In genomic region chr11:78400936-78401335, GRCm38 (mm10) we compare ENCODE assay signal across 21 mouse cellular contexts. TPM values are rescaled to one million over a fixed set of nuclear protein-coding genes. Genes with fewer than 3 reads are reported as not detected.
DNase-seq lines count a peak whose midpoint lies in the region; ATAC-seq and TF ChIP-seq lines count a peak whose summit lies in the region.
"Had no signal": no experiment of that assay in that cellular context is flagged by ENCODE, and none has a peak within 500 bp of the region (broad histone marks: within the 10 kb centered on the region; RNA-seq: fewer than 3 reads in every experiment).

No protein-coding gene starts in this region.

- H3K27me3 ChIP-seq in kidney, adult 2 months (replicated peaks; ENCODE audit: control insufficient read depth, insufficient read depth, low read length): no peaks in the 10 kb centered on the region
- no peaks in the 10 kb centered on the region for H3K27me3 ChIP-seq in kidney, embryonic 14.5 days (ENCODE audit: control insufficient read depth, insufficient read depth, low read length)
- H3K27me3 ChIP-seq in E14TG2a.4 (ENCODE audit: insufficient read depth, low read length): peaks cover 18% of the 10 kb centered on the region; the same call in 1 of the 2 replicates
- H3K27me3 ChIP-seq in intestine, embryonic 16.5 days (replicated peaks; ENCODE audit: control insufficient read depth, insufficient read depth, low read length): no peaks in the 10 kb centered on the region
- H3K27me3 ChIP-seq in heart, embryonic 12.5 days (replicated peaks): peaks cover 50% of the 10 kb centered on the region
- H3K27me3 ChIP-seq in hindbrain, embryonic 12.5 days: peaks cover 13% of the 10 kb centered on the region
- H3K27me3 ChIP-seq: forebrain, embryonic 13.5 days had no signal

- no peak for DNase-seq in kidney, adult 2 months
- DNase-seq in ZHBTc4 (ENCODE audit: low read depth, low spot score): peak; percentile 68
- DNase-seq in lung, adult 2 months: no peak
- DNase-seq: adrenal gland, postnatal 10 days; cerebellum, adult 18-20 months; cerebellum, adult 9-11 months; cerebellum, postnatal 36 days; gastrocnemius, adult 2 months; gastrocnemius, postnatal 25 days; heart, postnatal 10 days had no signal

- 51% methylated on average over 3 of the region's 3 CpGs for WGBS in kidney, adult 2 months
- WGBS in kidney, embryonic 14.5 days: 65% methylated on average over 3 of the region's 3 CpGs
- WGBS in intestine, embryonic 16.5 days: 59% methylated on average over 3 of the region's 3 CpGs
- 66% methylated on average over 3 of the region's 3 CpGs for WGBS in lung, adult 2 months
- WGBS in heart, embryonic 12.5 days: 57% methylated on average over 3 of the region's 3 CpGs
- WGBS in hindbrain, embryonic 12.5 days: 67% methylated on average over 3 of the region's 3 CpGs

- peaks cover 11% of the 10 kb centered on the region; the same call in 1 of the 2 replicates for H3K4me1 ChIP-seq in kidney, adult 2 months (ENCODE audit: control insufficient read depth, insufficient read depth, low read length)
- peaks cover 14% of the 10 kb centered on the region; the same call in 1 of the 2 replicates for H3K4me1 ChIP-seq in kidney, embryonic 14.5 days (ENCODE audit: control insufficient read depth, insufficient read depth, low read length)
- H3K4me1 ChIP-seq in E14TG2a.4 (replicated peaks; ENCODE audit: low read depth, low read length): peaks cover 55% of the 10 kb centered on the region
- H3K4me1 ChIP-seq in intestine, embryonic 16.5 days (ENCODE audit: control insufficient read depth, insufficient read depth, low read length): peaks cover 18% of the 10 kb centered on the region
- H3K4me1 ChIP-seq in lung, adult 2 months (ENCODE audit: control insufficient read depth, insufficient read depth, low read length): 0 out of 2 replicates have a peak, but pooled peaks cover 2% of the 10 kb centered on the region
- H3K4me1 ChIP-seq in heart, embryonic 12.5 days (replicated peaks): 0 out of 2 replicates have a peak, but pooled peaks cover 4% of the 10 kb centered on the region
- peaks cover 7% of the 10 kb centered on the region for H3K4me1 ChIP-seq in hindbrain, embryonic 12.5 days

- no peak overlapping the region for H3K4me3 ChIP-seq in kidney, adult 2 months (ENCODE audit: insufficient read depth, low read depth, low read length)
- no peak overlapping the region for H3K4me3 ChIP-seq in kidney, embryonic 14.5 days (ENCODE audit: low read length)
- 0 out of 2 replicates have a peak overlapping the region, but pooled peaks have one; percentile 7 for H3K4me3 ChIP-seq in E14TG2a.4 (replicated peaks; ENCODE audit: low read length)
- no peak overlapping the region for H3K4me3 ChIP-seq in intestine, embryonic 16.5 days (ENCODE audit: low read length)
- no peak overlapping the region for H3K4me3 ChIP-seq in lung, adult 2 months (replicated peaks; ENCODE audit: extremely low read depth, low read depth, low read length)
- H3K4me3 ChIP-seq in heart, embryonic 12.5 days: no peak overlapping the region
- H3K4me3 ChIP-seq in hindbrain, embryonic 12.5 days: no peak overlapping the region
- H3K4me3 ChIP-seq: embryonic facial prominence, embryonic 10.5 days; forebrain, embryonic 13.5 days; gastrocnemius, adult 2 months had no signal

- ATAC-seq in kidney, embryonic 14.5 days (ENCODE audit: low FRiP score, low TSS enrichment): no peak
- ATAC-seq in intestine, embryonic 16.5 days: 0 out of 2 replicates have a peak, but pooled peaks have one; percentile 2
- ATAC-seq in heart, embryonic 12.5 days (ENCODE audit: insufficient number of reproducible peaks, low FRiP score): no peak
- ATAC-seq in hindbrain, embryonic 12.5 days (ENCODE audit: low FRiP score): no peak
- ATAC-seq: forebrain, embryonic 13.5 days had no signal

- TF ChIP-seq CTCF in kidney, adult 2 months (conservative IDR thresholded peaks at IDR 0.05; ENCODE audit: insufficient read depth, insufficient read length, low read depth, low read length): no peak
- TF ChIP-seq CTCF in E14TG2a.4 (conservative IDR thresholded peaks at IDR 0.05; ENCODE audit: low read length): no peak
- no peak for TF ChIP-seq CTCF in lung, adult 2 months (IDR thresholded peaks at IDR 0.05; ENCODE audit: insufficient read depth, low read length)

- H3K9me3 ChIP-seq in kidney, embryonic 14.5 days (ENCODE audit: control insufficient read depth, low read length): no peaks in the 10 kb centered on the region
- H3K9me3 ChIP-seq in E14TG2a.4 (ENCODE audit: low read length): no peaks in the 10 kb centered on the region
- H3K9me3 ChIP-seq in intestine, embryonic 16.5 days (ENCODE audit: control insufficient read depth, low read length): no peaks in the 10 kb centered on the region
- H3K9me3 ChIP-seq in heart, embryonic 12.5 days (replicated peaks): no peaks in the 10 kb centered on the region
- no peaks in the 10 kb centered on the region for H3K9me3 ChIP-seq in hindbrain, embryonic 12.5 days (replicated peaks)
- H3K9me3 ChIP-seq: embryonic facial prominence, embryonic 10.5 days; forebrain, embryonic 13.5 days had no signal

- no peak overlapping the region for H3K9ac ChIP-seq in kidney, embryonic 14.5 days (ENCODE audit: low read depth, low read length)
- peak overlapping the region; percentile 56 for H3K9ac ChIP-seq in intestine, embryonic 16.5 days (ENCODE audit: low read depth, low read length)
- H3K9ac ChIP-seq in heart, embryonic 12.5 days: no peak overlapping the region
- no peak overlapping the region for H3K9ac ChIP-seq in hindbrain, embryonic 12.5 days
- H3K9ac ChIP-seq: forebrain, embryonic 13.5 days; hindbrain, embryonic 14.5 days had no signal

- no peak overlapping the region for H3K4me2 ChIP-seq in kidney, embryonic 14.5 days (replicated peaks; ENCODE audit: low read depth, low read length)
- no peak overlapping the region for H3K4me2 ChIP-seq in intestine, embryonic 16.5 days (ENCODE audit: low read depth, low read length)
- no peak overlapping the region for H3K4me2 ChIP-seq in heart, embryonic 12.5 days
- H3K4me2 ChIP-seq in hindbrain, embryonic 12.5 days (replicated peaks): no peak overlapping the region
- H3K4me2 ChIP-seq: forebrain, embryonic 13.5 days; hindbrain, embryonic 14.5 days had no signal

- H3K36me3 ChIP-seq in kidney, adult 2 months (ENCODE audit: control insufficient read depth, insufficient read depth, low read length): no peaks in the 10 kb centered on the region; the same call in 1 of the 2 replicates
- H3K36me3 ChIP-seq in kidney, embryonic 14.5 days (ENCODE audit: control insufficient read depth, insufficient read depth, low read length): no peaks in the 10 kb centered on the region
- no peaks in the 10 kb centered on the region for H3K36me3 ChIP-seq in E14TG2a.4 (ENCODE audit: insufficient read depth, low read length)
- no peaks in the 10 kb centered on the region for H3K36me3 ChIP-seq in intestine, embryonic 16.5 days (ENCODE audit: control insufficient read depth, insufficient read depth, low read length)
- H3K36me3 ChIP-seq in heart, embryonic 12.5 days: no peaks in the 10 kb centered on the region
- H3K36me3 ChIP-seq in hindbrain, embryonic 12.5 days: no peaks in the 10 kb centered on the region
- H3K36me3 ChIP-seq: embryonic facial prominence, embryonic 10.5 days had no signal

- no peak for TF ChIP-seq POLR2A in kidney, adult 2 months (IDR thresholded peaks at IDR 0.05; ENCODE audit: low read depth, low read length)
- TF ChIP-seq POLR2A in lung, adult 2 months (IDR thresholded peaks at IDR 0.05; ENCODE audit: borderline replicate concordance, extremely low read depth, low read depth, low read length): no peak

- H3K27ac ChIP-seq in kidney, adult 2 months (ENCODE audit: insufficient read depth, low read depth, low read length): peak overlapping the region; percentile 43; the same call in 1 of the 2 replicates
- H3K27ac ChIP-seq in kidney, embryonic 14.5 days (ENCODE audit: low read depth, low read length): no peak overlapping the region
- H3K27ac ChIP-seq in intestine, embryonic 16.5 days (ENCODE audit: low read length): peak overlapping the region; percentile 91
- H3K27ac ChIP-seq in heart, embryonic 12.5 days (ENCODE audit: poor library complexity, severe bottlenecking): no peak overlapping the region
- H3K27ac ChIP-seq in hindbrain, embryonic 12.5 days: no peak overlapping the region
- H3K27ac ChIP-seq: embryonic facial prominence, embryonic 10.5 days; forebrain, embryonic 13.5 days; gastrocnemius, adult 2 months; hindbrain, embryonic 14.5 days had no signal

RNA-seq across cellular contexts. Expression of gene Foxn1, which starts 14.6 kb away (rescaled TPM):
- polyA plus RNA-seq in kidney, adult 2 months (2012; rRNA removed): 0.03 and 0.05 TPM in 2 replicates
- 0.11 TPM in 1 of 2 replicates, not detected in the other for polyA plus RNA-seq in kidney, embryonic 14.5 days (2014; fragmentation: Nextera tagmentation; extraction: Ambion mirVana)
- polyA plus RNA-seq in intestine, embryonic 16.5 days (2015; fragmentation: Nextera tagmentation; extraction: Ambion mirVana): not detected in 2 replicates
- polyA plus RNA-seq in lung, adult 2 months (2012; rRNA removed): 0.62 TPM in 1 of 2 replicates, not detected in the other
- not detected in 2 replicates for polyA plus RNA-seq in heart, embryonic 12.5 days (2016; fragmentation: Nextera tagmentation; extraction: Ambion mirVana)
- not detected in 2 replicates for polyA plus RNA-seq in hindbrain, embryonic 12.5 days (2016; fragmentation: Nextera tagmentation; extraction: Ambion mirVana)
- polyA plus RNA-seq: forebrain, embryonic 13.5 days; heart, embryonic 14.5 days; hindbrain, embryonic 14.5 days had no signal

RNA-seq across cellular contexts. Expression of gene Slc13a2, which starts 21.1 kb away (rescaled TPM):
- polyA plus RNA-seq in kidney, adult 2 months (2012; rRNA removed): 91.0 and 105 TPM in 2 replicates
- 0.07 and 0.45 TPM in 2 replicates for polyA plus RNA-seq in kidney, embryonic 14.5 days (2014; fragmentation: Nextera tagmentation; extraction: Ambion mirVana)
- polyA plus RNA-seq in intestine, embryonic 16.5 days (2015; fragmentation: Nextera tagmentation; extraction: Ambion mirVana): 4.6 and 6.7 TPM in 2 replicates
- polyA plus RNA-seq in lung, adult 2 months (2012; rRNA removed): 1.5 and 1.9 TPM in 2 replicates
- polyA plus RNA-seq in heart, embryonic 12.5 days (2016; fragmentation: Nextera tagmentation; extraction: Ambion mirVana): not detected in 2 replicates
- not detected in 2 replicates for polyA plus RNA-seq in hindbrain, embryonic 12.5 days (2016; fragmentation: Nextera tagmentation; extraction: Ambion mirVana)
- polyA plus RNA-seq: C2C12; embryonic facial prominence, embryonic 10.5 days; embryonic facial prominence, embryonic 14.5 days; forebrain, embryonic 13.5 days; heart, embryonic 14.5 days; hindbrain, embryonic 14.5 days had no signal

RNA-seq across cellular contexts. Expression of gene Unc119, which starts 57.7 kb away (rescaled TPM):
- polyA plus RNA-seq in kidney, adult 2 months (2012; rRNA removed): 20.3 and 20.8 TPM in 2 replicates
- polyA plus RNA-seq in kidney, embryonic 14.5 days (2014; fragmentation: Nextera tagmentation; extraction: Ambion mirVana): 49.6 and 57.1 TPM in 2 replicates
- polyA plus RNA-seq in intestine, embryonic 16.5 days (2015; fragmentation: Nextera tagmentation; extraction: Ambion mirVana): 29.5 and 29.9 TPM in 2 replicates
- polyA plus RNA-seq in lung, adult 2 months (2012; rRNA removed): 55.4 and 64.1 TPM in 2 replicates
- 45.6 and 47.7 TPM in 2 replicates for polyA plus RNA-seq in heart, embryonic 12.5 days (2016; fragmentation: Nextera tagmentation; extraction: Ambion mirVana)
- polyA plus RNA-seq in hindbrain, embryonic 12.5 days (2016; fragmentation: Nextera tagmentation; extraction: Ambion mirVana): 86.0 and 92.7 TPM in 2 replicates

Comparison
In these comparisons a context has a peak if more than half of its experiments do, and no peak if none do; other contexts are left out.
1. H3K27ac ChIP-seq: peak in kidney, adult 2 months (single experiment) and intestine, embryonic 16.5 days (single experiment); none in kidney, embryonic 14.5 days (single experiment), heart, embryonic 12.5 days (single experiment) and hindbrain, embryonic 12.5 days (single experiment).
2. RNA of gene Slc13a2, which starts 21.1 kb away (polyA plus RNA-seq): 91.0 to 105 TPM in kidney, adult 2 months; 4.6 to 6.7 TPM in intestine, embryonic 16.5 days, 1.5 to 1.9 TPM in lung, adult 2 months, 0.07 to 0.45 TPM in kidney, embryonic 14.5 days, not detected in heart, embryonic 12.5 days and not detected in hindbrain, embryonic 12.5 days; every median in the first group is over 10 times any median in the second.